Mouse (Mus musculus) liver, embryonic 12.5 days (tissue): ENCODE data around the gene Wwc1. TPM values are rescaled to one million over a fixed set of nuclear protein-coding genes. Genes with fewer than 3 reads are reported as not detected.
A peak's percentile ranks its signal among the peaks of the same experiment; 100 is the strongest.

ENCODE experiments used
- ATAC-seq: fragments of 200-750 bp; cut with Nextera tagmentation; 2 replicates; pipeline ENCODE4 v1.8.0; 2017; ENCODE audit warnings: moderate number of reproducible peaks, mild to moderate bottlenecking, moderate library complexity
- H3K27ac ChIP-seq: fragments of 300-500 bp; sonication (generic); 2 replicates; pipeline ENCODE4 v1.5.1; 2016; ENCODE audit warnings: mild to moderate bottlenecking
- H3K27me3 ChIP-seq: fragments of 300-500 bp; sonication (generic); replicated peaks from 2 replicates; pipeline ENCODE4 v1.6.1; 2016; ENCODE audit warnings: mild to moderate bottlenecking, moderate library complexity
- H3K36me3 ChIP-seq: fragments of 300-500 bp; sonication (generic); 2 replicates; pipeline ENCODE4 v1.6.1; 2016; ENCODE audit warnings: mild to moderate bottlenecking, moderate library complexity
- H3K4me1 ChIP-seq: fragments of 300-500 bp; sonication (generic); 2 replicates; pipeline ENCODE4 v1.6.1; 2016
- H3K4me2 ChIP-seq: fragments of 300-500 bp; sonication (generic); 2 replicates; pipeline ENCODE4 v1.6.1; 2016; ENCODE audit warnings: mild to moderate bottlenecking, moderate library complexity
- H3K4me3 ChIP-seq: fragments of 300-500 bp; sonication (generic); 2 replicates; pipeline ENCODE4 v1.5.1; 2016; ENCODE audit warnings: mild to moderate bottlenecking, moderate library complexity
- H3K9ac ChIP-seq: fragments of 300-500 bp; sonication (generic); 2 replicates; pipeline ENCODE4 v1.6.1; 2016; ENCODE audit warnings: mild to moderate bottlenecking, moderate library complexity
- H3K9me3 ChIP-seq: fragments of 300-500 bp; sonication (generic); replicated peaks from 2 replicates; pipeline ENCODE4 v1.6.1; 2016; ENCODE audit warnings: mild to moderate bottlenecking, moderate library complexity
- WGBS: fragments of 180-500 bp; shearing (Covaris S2); methylation state at CpG from one replicate; pipeline ENCODE4 v1.1.7; 2016; ENCODE audit not compliant: insufficient replicate concordance; 5-methylcytosine and 5-hydroxymethylcytosine counted together
- polyA plus RNA-seq: library from polyadenylated mRNA; unstranded; fragments of >200 nt; fragmentation: Nextera tagmentation; extraction: Ambion mirVana; gene quantifications from 2 replicates; pipeline ENCODE4 v1.2.1, GENCODE M21; 2016

Wwc1 gene
- polyA plus RNA-seq, 1 experiment from 2014 or later = 3.0 TPM

- Histone ChIP-seq H3K4me1 (peaks cover 5% of the 10 kb centered on the region; the same call in 1 of the 2 replicates), H3K9ac (no peak overlapping the region), H3K4me3 (no peak overlapping the region), H3K36me3 (no peaks in the 10 kb centered on the region), H3K9me3 (no peaks in the 10 kb centered on the region), H3K27me3 (peaks cover 31% of the 10 kb centered on the region), H3K27ac (no peak overlapping the region), H3K4me2 (no peak overlapping the region)
- WGBS = 53% methylated on average over 4 of the region's 4 CpGs
- no peak for ATAC-seq
Observed at GRCm38 (mm10) chr11:35989967-35990366, 9.6 kb upstream of the Wwc1 start.

- WGBS = 3% methylated on average over 19 of the region's 19 CpGs
- no peak overlapping the region for H3K9ac ChIP-seq
- ATAC-seq = no peak
Observed at GRCm38 (mm10) chr11:35985841-35986393, 5.6 kb upstream of the Wwc1 start.

DNA sequence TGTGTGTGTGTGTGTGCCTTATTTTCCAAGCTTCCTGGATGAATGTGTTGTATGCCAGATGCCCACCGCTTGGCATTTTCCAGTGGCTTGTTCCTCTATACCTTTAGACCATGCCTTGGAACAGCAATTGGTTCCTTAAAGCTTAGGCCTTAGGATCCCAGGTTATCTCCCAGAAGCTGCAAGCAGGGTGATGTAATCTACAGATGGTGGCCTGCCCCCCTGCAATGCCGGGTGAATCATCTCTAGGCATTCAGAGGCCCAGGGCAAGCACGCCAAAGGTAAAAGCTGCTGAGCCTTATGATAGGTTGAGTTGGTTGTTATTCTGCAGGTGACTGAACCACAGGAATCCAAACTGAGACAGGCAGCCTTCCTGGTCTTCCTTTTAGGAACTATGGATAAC is 2.4 kb upstream of the Wwc1 start:
- Histone ChIP-seq H3K9ac (no peak overlapping the region), H3K27ac (no peak overlapping the region), H3K27me3 (peaks cover 79% of the 10 kb centered on the region), H3K36me3 (no peaks in the 10 kb centered on the region), H3K4me2 (no peak overlapping the region), H3K4me3 (no peak overlapping the region), H3K9me3 (no peaks in the 10 kb centered on the region), H3K4me1 (peaks cover 5% of the 10 kb centered on the region; the same call in 1 of the 2 replicates)
- no peak for ATAC-seq
- 77% methylated on average over 3 of the region's 3 CpGs for WGBS

More at GRCm38 (mm10) chr11:35985841-35986393, 5.6 kb upstream of the Wwc1 start:
- 0 out of 2 replicates have a peak overlapping the region, but pooled peaks have one; percentile 6 for H3K4me3 ChIP-seq
- H3K4me1 ChIP-seq = peaks cover 5% of the 10 kb centered on the region; the same call in 1 of the 2 replicates
- peak overlapping the region; percentile 46 for H3K4me2 ChIP-seq
- H3K36me3 ChIP-seq = no peaks in the 10 kb centered on the region
- H3K9me3 ChIP-seq = no peaks in the 10 kb centered on the region
- H3K27me3 ChIP-seq = peaks cover 51% of the 10 kb centered on the region
- H3K27ac ChIP-seq = no peak overlapping the region

DNA sequence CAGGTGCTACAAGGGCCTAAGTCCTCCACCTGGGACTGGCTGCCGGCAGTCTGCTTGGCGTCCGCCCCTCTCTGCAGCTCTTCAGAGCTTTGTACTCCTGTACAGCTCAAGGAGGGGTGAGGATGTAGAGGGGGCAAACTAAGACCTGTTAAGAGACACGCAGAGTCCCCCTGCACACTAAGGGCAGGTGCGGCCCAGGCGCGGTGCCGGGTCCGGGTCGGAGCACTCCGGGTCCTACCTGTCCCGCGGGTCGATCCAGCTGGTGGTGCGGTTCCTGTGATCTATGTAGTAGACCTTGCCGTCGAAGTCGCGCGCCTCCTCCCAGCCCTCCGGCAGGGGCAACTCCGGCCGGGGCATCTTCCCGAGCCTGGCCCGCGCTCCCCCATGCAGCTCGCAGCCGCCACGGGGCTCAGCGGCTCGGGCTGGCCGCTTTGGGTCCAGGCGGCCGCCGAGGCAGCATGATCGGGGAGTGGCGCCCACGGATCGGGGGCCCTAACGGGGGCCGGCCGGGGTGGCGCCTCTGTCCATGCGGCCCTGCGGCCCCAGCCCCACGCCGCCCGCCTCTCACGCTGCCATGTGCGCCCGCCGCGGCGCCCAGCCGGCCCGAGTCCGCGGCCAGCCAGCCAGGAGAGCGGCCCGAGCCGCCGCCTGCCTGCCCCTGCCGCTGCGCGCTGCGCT is 455 bp downstream of the Wwc1 start:
- Histone ChIP-seq H3K27ac (no peak overlapping the region), H3K9ac (peak overlapping the region; percentile 55), H3K4me3 (peak overlapping the region; percentile 56), H3K27me3 (peaks cover 66% of the 10 kb centered on the region), H3K4me2 (peak overlapping the region; percentile 61), H3K4me1 (peaks cover 4% of the 10 kb centered on the region; the same call in 1 of the 2 replicates), H3K9me3 (no peaks in the 10 kb centered on the region), H3K36me3 (no peaks in the 10 kb centered on the region)
- peak; percentile 53 for ATAC-seq
- WGBS = under 1% methylated on average over 60 of the region's 66 CpGs

- Histone ChIP-seq H3K27me3 (peaks cover 66% of the 10 kb centered on the region), H3K36me3 (no peaks in the 10 kb centered on the region), H3K9me3 (no peaks in the 10 kb centered on the region), H3K27ac (no peak overlapping the region), H3K4me3 (peak overlapping the region; percentile 56), H3K9ac (peak overlapping the region; percentile 55; the same call in 1 of the 2 replicates), H3K4me1 (peaks cover 4% of the 10 kb centered on the region; the same call in 1 of the 2 replicates), H3K4me2 (peak overlapping the region; percentile 61)
- ATAC-seq = no peak
- WGBS = 5% methylated on average over 10 of the region's 12 CpGs
Observed at GRCm38 (mm10) chr11:35979266-35979732, 1.0 kb downstream of the Wwc1 start.

DNA sequence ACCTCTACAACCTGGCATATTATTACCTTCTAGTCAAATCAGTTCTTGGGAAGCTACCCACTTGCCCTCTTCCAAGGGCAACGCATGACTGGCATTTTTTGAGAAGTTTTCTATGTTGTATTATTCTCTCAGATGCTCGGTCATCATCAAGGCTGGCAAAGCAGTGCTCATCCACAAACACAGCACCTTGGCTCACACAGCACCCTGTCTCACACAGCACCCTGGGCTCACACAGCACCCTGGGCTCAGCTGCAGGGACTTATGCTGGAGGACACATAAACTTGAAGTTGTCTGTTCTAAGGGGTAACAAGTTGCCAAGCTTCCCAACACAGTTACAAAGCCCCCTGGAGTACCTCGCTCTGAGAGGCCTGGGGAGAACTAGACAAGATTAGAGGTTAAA is 2.5 kb downstream of the Wwc1 start:
- WGBS = 65% methylated on average over 3 of the region's 3 CpGs
- no peak for ATAC-seq
- H3K36me3 ChIP-seq = no peaks in the 10 kb centered on the region

GRCm38 (mm10) chr11:35977096-35977495 is 3.2 kb downstream of the Wwc1 start:
- Histone ChIP-seq H3K4me1 (peaks cover 4% of the 10 kb centered on the region; the same call in 1 of the 2 replicates), H3K4me2 (no peak overlapping the region), H3K9ac (no peak overlapping the region), H3K9me3 (no peaks in the 10 kb centered on the region), H3K4me3 (no peak overlapping the region), H3K27ac (no peak overlapping the region), H3K36me3 (no peaks in the 10 kb centered on the region), H3K27me3 (peaks cover 69% of the 10 kb centered on the region)
- ATAC-seq = no peak
- 55% methylated on average over 6 of the region's 6 CpGs for WGBS

More for the DNA sequence above, 2.5 kb downstream of the Wwc1 start:
- Histone ChIP-seq H3K9ac (no peak overlapping the region), H3K4me2 (no peak overlapping the region), H3K27me3 (peaks cover 72% of the 10 kb centered on the region), H3K4me3 (no peak overlapping the region), H3K27ac (no peak overlapping the region), H3K4me1 (peaks cover 4% of the 10 kb centered on the region; the same call in 1 of the 2 replicates), H3K9me3 (no peaks in the 10 kb centered on the region)

DNA sequence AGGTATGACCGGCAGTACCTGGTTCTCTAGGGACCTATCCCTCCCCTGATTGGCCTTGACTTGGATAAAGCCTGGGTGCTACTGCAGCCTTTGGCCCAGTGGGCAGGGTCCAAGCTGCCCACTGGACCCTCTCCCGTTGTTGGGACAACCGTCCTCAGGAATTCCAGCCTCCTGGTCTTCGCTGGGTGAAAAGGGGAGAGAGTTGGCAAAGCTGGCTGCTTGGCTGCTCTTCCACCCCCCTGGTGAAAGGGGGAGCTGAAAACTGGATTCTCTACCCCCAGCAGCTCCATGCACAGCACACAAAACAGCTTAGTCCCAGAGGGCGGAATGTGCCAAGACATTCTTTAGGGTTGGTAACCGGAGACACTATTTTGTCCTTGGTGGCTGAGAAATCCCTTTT is 3.8 kb downstream of the Wwc1 start:
- 65% methylated on average over 6 of the region's 6 CpGs for WGBS
- Histone ChIP-seq H3K4me3 (no peak overlapping the region), H3K9ac (no peak overlapping the region), H3K9me3 (no peaks in the 10 kb centered on the region), H3K27me3 (peaks cover 67% of the 10 kb centered on the region), H3K27ac (no peak overlapping the region), H3K4me2 (no peak overlapping the region), H3K36me3 (no peaks in the 10 kb centered on the region), H3K4me1 (peaks cover 4% of the 10 kb centered on the region; the same call in 1 of the 2 replicates)
- no peak for ATAC-seq

- Histone ChIP-seq H3K4me1 (peaks cover 4% of the 10 kb centered on the region; the same call in 1 of the 2 replicates), H3K9me3 (no peaks in the 10 kb centered on the region), H3K36me3 (no peaks in the 10 kb centered on the region), H3K4me3 (no peak overlapping the region), H3K27ac (no peak overlapping the region), H3K27me3 (peaks cover 55% of the 10 kb centered on the region), H3K4me2 (no peak overlapping the region), H3K9ac (no peak overlapping the region)
- WGBS = 64% methylated on average over 6 of the region's 6 CpGs
- no peak for ATAC-seq
Observed at GRCm38 (mm10) chr11:35974632-35975450, 5.5 kb downstream of the Wwc1 start.

DNA sequence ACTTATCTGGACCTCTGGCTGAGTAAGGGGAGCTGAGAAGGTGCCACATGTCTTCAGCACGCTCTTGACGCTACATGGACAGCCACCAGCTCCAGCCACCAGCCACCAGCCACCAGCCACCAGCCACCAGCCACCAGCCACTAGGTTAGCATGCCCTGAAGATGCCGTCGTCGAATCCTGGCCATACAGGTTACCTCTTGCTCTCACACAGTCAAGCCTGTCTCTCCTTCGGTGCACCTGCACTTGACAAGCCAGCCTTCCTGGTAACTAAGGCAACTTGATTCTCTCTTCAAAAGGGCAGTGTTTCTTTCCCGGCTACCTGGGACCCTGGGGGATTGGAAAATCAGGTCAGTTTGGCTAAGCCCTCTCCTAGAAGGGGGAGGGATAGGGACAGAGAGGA is 7.2 kb downstream of the Wwc1 start:
- Histone ChIP-seq H3K9ac (no peak overlapping the region), H3K27me3 (peaks cover 38% of the 10 kb centered on the region), H3K4me2 (no peak overlapping the region), H3K4me1 (peaks cover 4% of the 10 kb centered on the region; the same call in 1 of the 2 replicates), H3K36me3 (no peaks in the 10 kb centered on the region), H3K27ac (no peak overlapping the region), H3K4me3 (no peak overlapping the region), H3K9me3 (no peaks in the 10 kb centered on the region)
- WGBS = 47% methylated on average over 7 of the region's 7 CpGs
- ATAC-seq = no peak

DNA sequence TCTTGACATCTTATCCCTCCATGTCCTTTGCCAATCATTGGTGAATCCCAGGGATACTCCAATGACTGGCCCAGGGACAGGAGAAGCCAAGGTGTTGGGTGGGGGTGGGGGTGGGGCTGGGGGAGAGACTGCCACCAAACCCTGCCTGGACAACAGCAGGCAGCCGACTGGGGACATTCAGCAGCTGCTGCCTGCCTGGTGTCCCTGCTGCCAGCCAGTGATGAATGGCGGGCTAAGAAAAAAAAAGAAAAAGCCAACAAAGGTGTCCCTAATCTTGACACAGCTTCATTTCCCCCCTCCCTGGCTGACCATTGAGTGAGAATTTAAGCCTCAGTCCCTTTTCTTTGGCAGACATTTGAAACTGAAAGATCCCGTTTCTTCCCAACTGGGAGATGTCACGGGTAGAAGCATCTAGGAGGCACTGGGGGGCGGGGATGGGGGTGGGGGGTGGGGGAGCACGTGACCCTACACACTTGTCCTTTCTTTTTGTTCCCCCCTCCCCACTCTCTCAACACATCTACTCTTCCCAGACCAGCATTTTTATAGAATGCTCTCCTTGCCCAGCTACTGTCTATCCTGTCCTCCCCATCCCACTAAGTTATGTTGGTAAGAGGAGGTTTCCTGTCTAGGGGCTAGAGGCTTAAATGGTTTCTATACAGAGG is 7.9 kb downstream of the Wwc1 start:
- Histone ChIP-seq H3K4me2 (no peak overlapping the region), H3K4me1 (peaks cover 4% of the 10 kb centered on the region; the same call in 1 of the 2 replicates), H3K27me3 (peaks cover 31% of the 10 kb centered on the region), H3K9me3 (no peaks in the 10 kb centered on the region), H3K27ac (no peak overlapping the region), H3K36me3 (no peaks in the 10 kb centered on the region), H3K9ac (no peak overlapping the region), H3K4me3 (no peak overlapping the region)
- 23% methylated on average over 6 of the region's 6 CpGs for WGBS
- ATAC-seq = no peak
